Comparison of ENCODE assay signal across 9 mouse cellular contexts in the genomic region with DNA sequence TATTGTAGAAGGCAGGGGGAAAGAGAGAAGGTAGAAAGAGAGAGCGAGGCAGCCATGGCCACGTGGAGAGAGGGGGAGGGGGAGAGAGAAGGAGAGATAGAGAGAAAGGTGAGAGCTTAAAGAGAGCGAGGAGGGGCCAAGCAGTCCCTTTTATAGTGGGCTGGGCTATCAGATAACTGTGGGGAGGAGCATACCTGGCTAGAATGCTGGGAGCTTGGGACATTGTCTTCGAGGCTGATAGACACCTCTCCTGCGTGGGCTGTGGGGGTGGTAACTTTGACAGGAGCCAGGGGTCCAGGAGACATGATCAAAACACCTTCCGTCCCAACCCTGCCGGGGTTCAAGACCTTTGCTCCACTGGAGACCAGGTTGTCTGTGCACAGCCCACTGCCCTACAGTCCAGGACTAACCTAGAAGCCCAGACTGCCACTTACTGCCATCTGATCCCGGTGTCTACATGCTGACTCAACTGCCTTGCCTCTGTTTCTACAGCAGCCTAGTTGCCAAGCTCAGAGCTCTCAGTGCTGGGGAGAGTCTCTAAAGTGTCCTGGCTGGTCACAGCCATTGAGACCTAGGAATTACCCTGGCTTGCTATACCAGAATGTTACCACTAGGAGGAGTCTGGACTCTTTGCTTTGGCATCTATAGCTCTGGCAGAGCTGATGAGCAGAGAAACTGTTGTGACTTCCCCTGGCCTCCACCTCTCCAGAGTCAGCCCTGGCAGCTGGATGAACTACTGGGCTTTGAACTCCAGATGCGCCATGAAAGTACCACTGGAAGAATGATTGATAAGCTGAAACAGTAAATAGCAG.
DNase-seq lines count a peak whose midpoint lies in the region; ATAC-seq lines count a peak whose summit lies in the region.
"Had no signal": no experiment of that assay in that cellular context is flagged by ENCODE, and none has a peak within 500 bp of the region (broad histone marks: within the 10 kb centered on the region; RNA-seq: fewer than 3 reads in every experiment).

No protein-coding gene starts in this region.

- 66% methylated on average over 9 of the region's 9 CpGs for WGBS in intestine, embryonic 16.5 days
- WGBS in limb, embryonic 10.5 days, result 68% methylated on average over 9 of the region's 9 CpGs
- WGBS in midbrain, embryonic 13.5 days, result 69% methylated on average over 9 of the region's 9 CpGs

- no peak overlapping the region for H3K9ac ChIP-seq in intestine, embryonic 16.5 days (ENCODE audit: low read depth, low read length)
- H3K9ac ChIP-seq in midbrain, embryonic 13.5 days (replicated peaks), result no peak overlapping the region

- ATAC-seq in intestine, embryonic 16.5 days, result peak; percentile 86
- ATAC-seq in midbrain, embryonic 13.5 days, result peak; percentile 68

- no peaks in the 10 kb centered on the region for H3K9me3 ChIP-seq in intestine, embryonic 16.5 days (ENCODE audit: control insufficient read depth, low read length)
- no peaks in the 10 kb centered on the region for H3K9me3 ChIP-seq in limb, embryonic 10.5 days (replicated peaks)
- H3K9me3 ChIP-seq in midbrain, embryonic 13.5 days, result no peaks in the 10 kb centered on the region

- no peaks in the 10 kb centered on the region for H3K36me3 ChIP-seq in intestine, embryonic 16.5 days (ENCODE audit: control insufficient read depth, insufficient read depth, low read length)
- H3K36me3 ChIP-seq in limb, embryonic 10.5 days, result no peaks in the 10 kb centered on the region
- no peaks in the 10 kb centered on the region for H3K36me3 ChIP-seq in midbrain, embryonic 13.5 days

- no peaks in the 10 kb centered on the region for H3K27me3 ChIP-seq in intestine, embryonic 16.5 days (replicated peaks; ENCODE audit: control insufficient read depth, insufficient read depth, low read length)
- no peaks in the 10 kb centered on the region for H3K27me3 ChIP-seq in limb, embryonic 10.5 days (ENCODE audit: low read depth, poor library complexity, severe bottlenecking)
- H3K27me3 ChIP-seq in midbrain, embryonic 13.5 days, result 0 out of 2 replicates have a peak, but pooled peaks cover 3% of the 10 kb centered on the region

- peaks cover 5% of the 10 kb centered on the region; the same call in 1 of the 2 replicates for H3K4me1 ChIP-seq in intestine, embryonic 16.5 days (ENCODE audit: control insufficient read depth, insufficient read depth, low read length)
- peaks cover 5% of the 10 kb centered on the region; the same call in 1 of the 2 replicates for H3K4me1 ChIP-seq in limb, embryonic 10.5 days
- H3K4me1 ChIP-seq in midbrain, embryonic 13.5 days (replicated peaks), result peaks cover 10% of the 10 kb centered on the region

- no peak overlapping the region for H3K4me2 ChIP-seq in intestine, embryonic 16.5 days (ENCODE audit: low read depth, low read length)
- no peak overlapping the region for H3K4me2 ChIP-seq in midbrain, embryonic 13.5 days (replicated peaks)

- peak; percentile 84 for DNase-seq in 416B (ENCODE audit: low read depth)
- peak; percentile 85 for DNase-seq in NIH3T3 (ENCODE audit: low read depth)
- peak; percentile 21 to 65 for DNase-seq in cerebellum, postnatal 36 days
- DNase-seq in gastrocnemius, postnatal 25 days, result peak; percentile 40
- DNase-seq in limb, embryonic 10.5 days (ENCODE audit: low spot score), result peak; percentile 46
- peak; percentile 37 for DNase-seq in testis, postnatal 14 days (ENCODE audit: low spot score)

- H3K27ac ChIP-seq in intestine, embryonic 16.5 days (ENCODE audit: low read length), result no peak overlapping the region
- H3K27ac ChIP-seq in limb, embryonic 10.5 days, result no peak overlapping the region
- H3K27ac ChIP-seq in midbrain, embryonic 13.5 days, result no peak overlapping the region

- no peak overlapping the region for H3K4me3 ChIP-seq in intestine, embryonic 16.5 days (ENCODE audit: low read length)
- H3K4me3 ChIP-seq in limb, embryonic 10.5 days, result no peak overlapping the region
- no peak overlapping the region for H3K4me3 ChIP-seq in midbrain, embryonic 13.5 days (replicated peaks)
- H3K4me3 ChIP-seq: erythroblast, embryonic 14.5 days had no signal
